Mouse (Mus musculus): ENCODE results near the gene B4galnt2. TPM values are rescaled to one million over a fixed set of nuclear protein-coding genes. Genes with fewer than 3 reads are reported as not detected.

The B4galnt2 gene
- not detected in 2 replicates for polyA plus RNA-seq (2011; ENCODE audit: insufficient read depth, insufficient read length, low replicate concordance, missing spikeins)

DNA sequence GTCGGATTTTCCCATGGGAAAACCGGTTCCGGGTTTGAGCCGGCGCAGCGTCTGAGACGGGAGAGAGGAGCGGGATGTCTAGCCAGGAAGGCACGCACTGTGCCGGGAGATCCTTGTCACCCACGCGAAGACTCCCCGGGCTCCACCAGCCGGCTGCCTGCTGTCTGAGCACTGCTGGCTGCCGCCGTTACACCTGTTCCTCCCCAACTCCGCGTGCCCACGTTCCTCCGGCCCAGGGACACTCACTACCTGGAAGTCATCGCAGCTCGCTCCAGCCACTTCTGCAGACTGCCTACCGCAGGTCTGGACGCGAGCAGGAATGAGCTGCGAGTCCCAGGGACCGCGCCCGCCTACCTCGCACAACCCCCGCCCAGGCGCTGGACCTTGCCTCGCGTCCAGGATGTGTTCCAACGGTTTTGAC is at the start of gene B4galnt2:
Gene B4galnt2, minus strand, starts transcription at position 321 of the 421 bp plus-strand sequence.
- Histone ChIP-seq H3K4me1 (ENCODE audit: control insufficient read depth, insufficient read depth, low read length) (no peaks in the 10 kb centered on the region; the same call in 1 of the 2 replicates), H3K4me3 (replicated peaks; ENCODE audit: control insufficient read depth, low read depth, low read length) (no peak within 1 kb of the TSS), H3K27ac (ENCODE audit: control insufficient read depth, insufficient read depth, low read depth, low read length, poor library complexity) (no peak within 1 kb of the TSS)
- TF ChIP-seq POLR2A (IDR thresholded peaks at IDR 0.05; ENCODE audit: borderline replicate concordance, control insufficient read depth, low read depth, low read length) (no peak), CTCF (IDR thresholded peaks at IDR 0.05; ENCODE audit: control insufficient read depth, insufficient read depth, low read length) (no peak)
- 2% methylated on average over 35 of the region's 35 CpGs for WGBS

DNA sequence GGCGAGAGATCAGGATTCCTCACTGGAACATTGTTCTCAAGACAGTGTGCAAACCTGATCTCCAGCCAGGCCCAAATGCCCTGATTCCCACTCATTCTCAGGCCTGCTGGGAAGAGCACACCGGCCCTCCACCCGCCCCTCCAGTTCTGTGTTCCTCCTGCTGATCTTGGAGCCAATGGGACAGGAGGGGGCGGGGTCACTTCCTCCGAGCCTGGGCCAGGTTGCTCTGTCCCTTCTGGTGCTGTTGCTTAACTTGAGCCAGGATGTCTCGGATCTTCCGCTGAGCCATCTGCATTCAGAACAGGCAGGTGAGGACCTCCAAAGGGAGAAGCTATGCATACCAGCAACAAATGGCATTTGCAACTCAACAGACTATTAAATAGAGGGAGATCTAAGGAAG is 48.6 kb upstream of the B4galnt2 start:
- WGBS, result 62% methylated on average over 7 of the region's 7 CpGs
- TF ChIP-seq POLR2A (IDR thresholded peaks at IDR 0.05; ENCODE audit: borderline replicate concordance, control insufficient read depth, low read depth, low read length) (no peak), CTCF (IDR thresholded peaks at IDR 0.05; ENCODE audit: control insufficient read depth, insufficient read depth, low read length) (no peak)
- H3K27ac ChIP-seq (ENCODE audit: control insufficient read depth, insufficient read depth, low read depth, low read length, poor library complexity), result no peak overlapping the region

DNA sequence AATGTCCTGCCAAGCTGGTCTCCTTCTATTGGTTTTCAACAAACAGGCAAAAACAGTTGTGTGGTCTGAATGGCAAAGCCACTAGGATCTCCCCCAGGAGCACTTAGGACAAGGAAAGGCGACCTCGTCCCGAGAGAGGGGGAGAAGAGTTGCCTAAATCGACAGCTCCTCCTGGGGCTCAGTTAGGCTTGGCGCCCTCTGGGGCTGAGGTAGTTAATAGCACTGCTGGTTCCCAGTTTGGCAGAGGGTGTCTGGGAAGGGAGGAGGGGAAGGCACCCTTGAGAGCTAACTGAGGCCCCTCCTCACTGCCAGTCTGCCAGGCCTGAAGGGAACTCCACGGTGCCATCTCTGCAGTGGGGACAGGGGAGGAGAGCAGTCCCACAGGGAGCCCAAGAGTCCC is 44.5 kb upstream of the B4galnt2 start:
- TF ChIP-seq CTCF (IDR thresholded peaks at IDR 0.05; ENCODE audit: control insufficient read depth, insufficient read depth, low read length) (peak; percentile 26; the same call in 1 of the 2 replicates), POLR2A (IDR thresholded peaks at IDR 0.05; ENCODE audit: borderline replicate concordance, control insufficient read depth, low read depth, low read length) (no peak)
- H3K27ac ChIP-seq (ENCODE audit: control insufficient read depth, insufficient read depth, low read depth, low read length, poor library complexity), result no peak overlapping the region
- no peak overlapping the region for H3K4me3 ChIP-seq (replicated peaks; ENCODE audit: control insufficient read depth, low read depth, low read length)
- WGBS, result 47% methylated on average over 6 of the region's 6 CpGs
- H3K4me1 ChIP-seq (ENCODE audit: control insufficient read depth, insufficient read depth, low read length), result no peaks in the 10 kb centered on the region

More for the DNA sequence above, 48.6 kb upstream of the B4galnt2 start:
- Histone ChIP-seq H3K4me3 (replicated peaks; ENCODE audit: control insufficient read depth, low read depth, low read length) (no peak overlapping the region), H3K4me1 (ENCODE audit: control insufficient read depth, insufficient read depth, low read length) (no peaks in the 10 kb centered on the region)

DNA sequence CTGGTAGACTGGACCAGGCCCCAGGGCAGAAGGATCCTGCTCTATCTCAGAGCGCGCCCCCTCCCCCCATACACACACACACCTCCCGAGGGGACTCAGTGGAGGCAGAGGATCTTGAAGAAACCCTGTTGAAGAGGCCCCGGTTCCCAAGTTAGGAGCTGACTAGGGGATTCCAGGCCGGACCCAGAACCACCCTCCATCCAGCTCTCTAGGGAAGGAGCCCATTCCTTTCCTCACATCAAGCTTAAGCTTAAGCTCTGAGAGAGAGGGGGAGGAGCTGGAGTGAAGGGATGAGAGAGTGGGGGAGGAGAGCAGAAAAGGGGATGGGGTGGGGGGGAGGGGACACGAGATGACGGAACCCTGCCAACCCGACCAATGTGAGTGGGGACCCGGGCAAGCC is 43.6 kb upstream of the B4galnt2 start:
- H3K4me3 ChIP-seq (replicated peaks; ENCODE audit: control insufficient read depth, low read depth, low read length), result no peak overlapping the region
- no peaks in the 10 kb centered on the region for H3K4me1 ChIP-seq (ENCODE audit: control insufficient read depth, insufficient read depth, low read length)
- TF ChIP-seq POLR2A (IDR thresholded peaks at IDR 0.05; ENCODE audit: borderline replicate concordance, control insufficient read depth, low read depth, low read length), result no peak
- no peak for TF ChIP-seq CTCF (IDR thresholded peaks at IDR 0.05; ENCODE audit: control insufficient read depth, insufficient read depth, low read length)
- WGBS, result 88% methylated on average over 9 of the region's 9 CpGs
- no peak overlapping the region for H3K27ac ChIP-seq (ENCODE audit: control insufficient read depth, insufficient read depth, low read depth, low read length, poor library complexity)

DNA sequence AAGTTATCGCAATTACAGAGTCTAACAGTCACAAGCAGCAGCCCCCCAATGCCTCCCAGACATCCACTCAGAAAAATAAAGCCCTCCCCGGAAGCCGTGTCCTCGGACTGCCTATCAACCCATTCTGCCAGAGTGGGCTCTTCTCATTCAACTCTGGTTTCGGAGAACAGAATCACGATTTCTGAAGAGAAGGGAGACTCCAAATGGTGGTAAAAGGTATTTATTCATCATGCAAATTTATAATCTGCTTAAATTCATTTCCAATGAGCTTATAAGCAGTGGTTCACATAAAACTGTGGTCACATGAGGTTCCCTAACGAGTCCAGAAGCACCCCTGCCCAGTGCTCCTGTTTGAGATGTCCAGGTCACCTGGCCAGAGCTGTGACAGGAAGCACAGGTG is 42.7 kb upstream of the B4galnt2 start:
- no peak for TF ChIP-seq POLR2A (IDR thresholded peaks at IDR 0.05; ENCODE audit: borderline replicate concordance, control insufficient read depth, low read depth, low read length)
- no peak for TF ChIP-seq CTCF (IDR thresholded peaks at IDR 0.05; ENCODE audit: control insufficient read depth, insufficient read depth, low read length)
- Histone ChIP-seq H3K4me1 (ENCODE audit: control insufficient read depth, insufficient read depth, low read length) (no peaks in the 10 kb centered on the region), H3K4me3 (replicated peaks; ENCODE audit: control insufficient read depth, low read depth, low read length) (no peak overlapping the region), H3K27ac (ENCODE audit: control insufficient read depth, insufficient read depth, low read depth, low read length, poor library complexity) (no peak overlapping the region)
- WGBS, result 70% methylated on average over 7 of the region's 7 CpGs

- no peak for TF ChIP-seq POLR2A (IDR thresholded peaks at IDR 0.05; ENCODE audit: borderline replicate concordance, control insufficient read depth, low read depth, low read length)
- TF ChIP-seq CTCF (IDR thresholded peaks at IDR 0.05; ENCODE audit: control insufficient read depth, insufficient read depth, low read length), result no peak
- 76% methylated on average over 5 of the region's 5 CpGs for WGBS
- Histone ChIP-seq H3K4me3 (replicated peaks; ENCODE audit: control insufficient read depth, low read depth, low read length) (no peak overlapping the region), H3K4me1 (ENCODE audit: control insufficient read depth, insufficient read depth, low read length) (no peaks in the 10 kb centered on the region), H3K27ac (ENCODE audit: control insufficient read depth, insufficient read depth, low read depth, low read length, poor library complexity) (no peak overlapping the region)
These were observed 38.6 kb upstream of the B4galnt2 start for GRCm38 (mm10) chr11:95953313-95953712.

DNA sequence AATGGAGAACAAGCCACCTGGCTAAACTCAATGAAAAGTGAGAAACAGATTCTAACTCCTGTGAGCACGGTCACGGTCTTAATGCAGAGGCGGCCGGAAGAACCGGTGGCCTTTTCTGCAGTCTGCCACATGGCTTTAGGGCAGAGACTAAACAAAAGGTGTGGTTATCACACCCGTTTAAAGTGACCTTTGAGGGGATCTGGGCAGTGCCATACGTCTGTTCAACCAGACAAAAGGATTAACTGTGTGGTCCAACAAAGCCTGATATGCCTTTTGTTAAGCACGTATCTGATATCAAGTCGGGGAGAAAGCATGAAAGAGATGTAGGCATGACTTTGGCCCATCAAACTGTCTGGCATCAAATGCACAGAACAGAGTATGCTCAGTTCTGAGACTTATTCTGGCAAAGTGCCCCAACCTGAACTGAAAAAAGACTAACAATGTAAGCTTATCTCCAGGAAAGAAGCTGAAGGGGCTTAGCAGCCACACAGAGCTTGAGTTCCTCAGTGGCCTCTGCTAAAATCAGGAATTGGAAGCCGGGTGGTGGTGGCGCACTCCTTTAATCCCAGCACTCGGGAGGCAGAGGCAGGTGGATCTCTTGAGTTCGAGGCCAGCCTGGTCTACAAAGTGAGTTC is 31.3 kb upstream of the B4galnt2 start:
- no peak overlapping the region for H3K27ac ChIP-seq (ENCODE audit: control insufficient read depth, insufficient read depth, low read depth, low read length, poor library complexity)
- no peak for TF ChIP-seq CTCF (IDR thresholded peaks at IDR 0.05; ENCODE audit: control insufficient read depth, insufficient read depth, low read length)
- TF ChIP-seq POLR2A (IDR thresholded peaks at IDR 0.05; ENCODE audit: borderline replicate concordance, control insufficient read depth, low read depth, low read length), result no peak
- WGBS, result 79% methylated on average over 13 of the region's 13 CpGs
- no peak overlapping the region for H3K4me3 ChIP-seq (replicated peaks; ENCODE audit: control insufficient read depth, low read depth, low read length)
- H3K4me1 ChIP-seq (ENCODE audit: control insufficient read depth, insufficient read depth, low read length), result no peaks in the 10 kb centered on the region

GRCm38 (mm10) chr11:95939828-95940507 is 25.3 kb upstream of the B4galnt2 start:
- TF ChIP-seq CTCF (IDR thresholded peaks at IDR 0.05; ENCODE audit: control insufficient read depth, insufficient read depth, low read length) (peak; percentile 16; the same call in 1 of the 2 replicates), POLR2A (IDR thresholded peaks at IDR 0.05; ENCODE audit: borderline replicate concordance, control insufficient read depth, low read depth, low read length) (no peak)
- Histone ChIP-seq H3K4me1 (ENCODE audit: control insufficient read depth, insufficient read depth, low read length) (no peaks in the 10 kb centered on the region), H3K27ac (ENCODE audit: control insufficient read depth, insufficient read depth, low read depth, low read length, poor library complexity) (no peak overlapping the region), H3K4me3 (replicated peaks; ENCODE audit: control insufficient read depth, low read depth, low read length) (no peak overlapping the region)
- 32% methylated on average over 11 of the region's 11 CpGs for WGBS

Data from bone marrow, adult 2 months (tissue).